Mouse (Mus musculus) gastrocnemius, postnatal 14 days (tissue): ENCODE measurements at regions not wholly inside any gene's neighbourhood (a gene's known extent, or its start where the extent isn't known, plus 50 kb on each side); places are given as distances from the start of the nearest gene placed in this dataset.

Experiments used
- DNase-seq: peaks from one replicate; pipeline ENCODE4 v3.0.0; 2021; ENCODE audit warnings: mixed read lengths
- intact Hi-C: fragments of 180-260 bp; cut with DNase I; formaldehyde crosslinking; loops from one replicate; pipeline ENCODE4 v1.15.1; 2025; ENCODE audit warnings: low total_unique reads

DNA sequence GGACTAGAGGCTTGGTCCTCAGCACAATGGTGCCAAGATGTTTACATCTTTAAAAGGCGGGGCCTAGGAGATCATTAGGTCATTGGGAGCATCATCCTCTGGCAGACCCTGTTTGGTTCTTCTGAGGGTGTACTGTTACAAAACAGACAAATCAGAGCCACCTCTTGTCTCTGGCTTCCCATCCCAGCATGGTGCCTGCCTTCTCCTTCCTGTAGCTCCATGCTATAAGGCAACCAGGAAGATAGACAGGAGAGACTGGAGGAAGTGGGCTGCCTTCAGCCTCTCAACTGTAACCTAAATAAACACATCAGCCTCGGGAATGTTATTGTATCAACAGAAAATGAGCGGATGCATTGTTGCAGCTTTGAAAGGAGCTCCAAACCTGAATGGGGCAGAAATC is 529.8 kb upstream of the Gm765 start:
- DNase-seq, result no peak
- intact Hi-C loops, result no loop called here

DNA sequence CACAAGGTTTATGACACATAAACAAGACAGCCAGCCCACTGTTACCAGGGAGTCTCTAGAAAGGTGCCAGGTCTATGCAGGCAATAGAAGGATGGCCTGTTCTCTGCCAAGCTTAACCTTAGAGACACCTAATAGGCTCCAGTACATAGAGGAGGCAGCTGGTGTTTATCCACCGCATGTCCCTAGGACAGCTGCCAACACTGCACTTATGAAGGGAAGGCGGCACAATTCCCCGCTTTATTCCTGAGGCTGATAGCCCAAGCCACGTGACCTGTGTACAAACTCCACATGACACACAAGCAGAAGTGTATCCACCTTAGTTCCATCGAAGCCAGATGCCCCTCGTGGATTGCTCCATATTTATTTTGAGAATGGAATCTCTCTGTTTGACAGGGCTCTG is 527.2 kb upstream of the Gm765 start:
- intact Hi-C loops, result no loop called here
- DNase-seq, result no peak

DNA sequence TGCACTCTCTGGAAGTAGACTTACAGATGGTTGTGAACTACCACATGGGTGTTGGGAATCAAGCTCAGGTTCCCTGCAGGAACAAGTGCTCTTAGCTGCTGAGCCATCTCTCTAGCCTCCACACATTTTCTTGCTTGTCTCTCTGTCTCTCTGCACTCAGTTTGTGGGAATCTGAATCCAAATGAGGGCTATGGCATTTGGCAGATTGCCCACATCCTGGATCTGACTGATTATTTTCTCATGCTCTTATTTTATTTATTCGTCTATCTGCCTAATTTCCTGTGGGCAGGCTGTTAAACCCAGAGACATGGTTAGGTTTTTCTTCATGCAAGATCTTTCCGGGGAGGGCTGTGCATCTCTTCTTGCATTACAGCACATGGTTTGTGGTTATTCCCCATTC is 521.8 kb upstream of the Gm765 start:
- intact Hi-C loops, result no loop called here
- no peak for DNase-seq

DNA sequence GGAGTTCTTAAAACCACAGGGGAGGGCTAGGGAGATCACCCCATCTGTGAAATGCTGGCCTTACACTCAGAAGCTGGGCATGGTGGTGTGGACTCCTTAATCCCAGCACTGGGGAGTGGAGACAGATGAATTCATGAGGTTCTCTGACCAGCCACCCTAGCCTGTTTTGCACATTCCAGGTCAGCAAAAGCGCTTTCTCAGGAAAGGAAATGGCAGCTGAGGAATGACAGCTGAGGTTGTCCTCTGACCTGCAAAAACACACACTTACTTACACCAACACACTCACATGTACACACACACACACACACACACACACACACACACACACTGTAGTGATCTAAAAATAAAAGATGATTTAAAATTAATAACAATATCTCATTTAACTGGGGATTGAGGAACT is 513.4 kb upstream of the Gm765 start:
- intact Hi-C loops, result no loop called here
- DNase-seq, result no peak

DNA sequence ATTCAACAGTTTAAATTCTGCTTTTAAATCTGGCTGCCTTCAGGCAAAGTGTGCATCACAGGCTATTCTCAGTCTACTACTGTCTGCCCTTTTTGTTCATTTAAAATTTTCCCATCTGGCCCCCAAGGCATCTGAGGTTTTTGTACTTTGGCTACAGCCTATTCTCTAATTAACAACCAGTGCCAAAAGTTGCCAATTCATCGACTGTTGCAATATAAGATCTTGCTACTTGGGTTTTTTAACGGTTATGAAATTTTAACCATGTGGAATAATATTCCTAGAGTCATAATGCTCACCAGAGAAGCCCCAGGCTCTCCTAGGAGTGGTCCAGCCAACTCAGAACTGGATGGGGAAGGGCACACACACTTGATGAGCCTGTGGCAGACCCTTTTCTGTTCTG is 508.4 kb upstream of the Gm765 start:
- intact Hi-C loops, result no loop called here

DNA sequence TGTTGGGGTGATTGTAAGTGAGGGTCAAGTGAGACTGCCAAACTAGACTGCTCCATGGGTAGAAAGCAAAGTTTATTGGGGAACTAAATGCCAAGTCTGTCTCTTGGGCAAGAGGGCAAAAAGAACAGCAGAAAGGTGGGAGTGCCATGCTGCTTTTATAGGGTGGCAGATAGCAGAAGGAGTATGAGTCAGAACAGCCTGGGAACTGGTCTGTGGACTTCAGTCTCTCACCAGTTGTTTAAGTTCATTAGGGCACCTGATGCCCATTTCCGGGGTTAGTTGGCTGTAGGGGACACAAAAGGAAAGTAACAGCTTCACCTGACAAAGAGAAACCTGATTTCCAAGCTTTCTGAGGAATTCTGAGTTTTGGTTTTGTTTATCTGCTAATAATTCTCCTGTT is 506.3 kb upstream of the Gm765 start:
- DNase-seq, result no peak
- intact Hi-C loops, result no loop called here

More for the DNA sequence above, 508.4 kb upstream of the Gm765 start:
- DNase-seq, result no peak

DNA sequence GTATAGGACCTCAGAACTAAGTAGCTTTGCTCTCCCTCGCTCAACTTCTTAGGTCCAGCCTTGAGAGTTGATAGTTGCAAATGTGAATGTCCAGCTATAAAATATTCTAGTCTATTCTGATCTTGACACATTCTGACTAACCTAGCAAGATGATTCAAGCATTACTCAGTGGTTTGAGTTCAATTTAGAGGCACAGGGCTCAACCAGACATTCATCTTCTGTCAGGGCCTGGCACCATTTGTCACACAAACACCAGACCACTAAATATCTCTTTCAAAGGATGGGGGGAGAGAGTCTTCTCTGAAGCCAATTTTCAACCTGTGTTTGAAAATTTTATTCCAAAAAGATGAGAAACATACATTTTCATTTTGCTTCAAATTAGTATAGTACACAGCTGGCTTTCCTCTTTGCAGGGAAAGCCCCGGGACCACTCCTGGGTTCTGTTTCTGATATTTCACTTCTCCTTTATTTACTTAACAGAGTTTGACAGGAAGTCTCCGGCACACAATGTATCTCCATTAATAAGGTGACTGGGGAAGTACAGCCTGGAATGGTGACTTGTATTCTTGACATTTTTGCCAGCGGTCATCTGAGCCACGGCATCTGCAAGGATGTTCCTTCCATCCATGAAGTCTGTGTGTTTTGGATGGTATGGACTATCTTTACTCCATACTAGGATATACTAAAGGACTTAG is 503.6 kb upstream of the Gm765 start:
- intact Hi-C loops, result no loop called here
- DNase-seq, result no peak

DNA sequence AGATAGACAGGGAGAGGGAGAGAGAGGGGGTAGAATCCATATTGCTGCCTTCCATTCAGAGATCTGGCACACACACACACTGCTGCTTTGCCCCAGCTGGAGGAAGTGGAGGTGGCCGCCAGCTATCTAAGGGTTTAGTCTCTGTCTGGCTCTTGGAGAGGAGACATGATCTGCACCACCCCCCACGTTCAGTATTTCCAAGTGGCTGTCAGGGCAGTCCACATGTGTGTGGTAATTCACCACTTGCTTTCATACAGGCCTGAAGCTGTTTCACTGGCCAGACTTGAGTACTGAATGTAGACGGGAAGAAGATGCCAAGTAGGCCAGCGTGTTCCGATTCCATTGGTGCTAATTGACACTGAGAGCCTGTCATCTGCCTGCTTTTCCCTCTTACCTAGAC is 501.0 kb upstream of the Gm765 start:
- intact Hi-C loops, result no loop called here
- DNase-seq, result peak; percentile 27

DNA sequence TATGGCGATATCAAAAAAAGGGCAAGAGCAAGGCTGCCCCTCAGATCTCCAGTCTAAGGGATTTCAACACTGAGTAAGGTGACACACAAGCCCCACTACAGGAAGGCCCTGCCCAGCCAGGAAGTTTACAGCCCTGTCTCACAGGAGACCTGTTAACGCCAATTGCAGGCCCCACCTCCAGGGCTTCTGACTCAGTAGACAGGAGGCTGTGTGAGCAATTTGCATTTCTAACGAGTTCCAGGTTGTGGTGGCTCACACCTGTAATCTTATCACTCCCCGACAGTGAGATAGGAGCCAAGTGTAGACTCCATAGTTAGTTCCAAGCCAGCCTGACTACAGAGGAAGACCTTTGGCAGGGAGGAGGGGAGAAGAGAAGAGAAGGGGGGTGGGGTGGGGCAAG is 500.4 kb upstream of the Gm765 start:
- no peak for DNase-seq
- intact Hi-C loops, result no loop called here

DNA sequence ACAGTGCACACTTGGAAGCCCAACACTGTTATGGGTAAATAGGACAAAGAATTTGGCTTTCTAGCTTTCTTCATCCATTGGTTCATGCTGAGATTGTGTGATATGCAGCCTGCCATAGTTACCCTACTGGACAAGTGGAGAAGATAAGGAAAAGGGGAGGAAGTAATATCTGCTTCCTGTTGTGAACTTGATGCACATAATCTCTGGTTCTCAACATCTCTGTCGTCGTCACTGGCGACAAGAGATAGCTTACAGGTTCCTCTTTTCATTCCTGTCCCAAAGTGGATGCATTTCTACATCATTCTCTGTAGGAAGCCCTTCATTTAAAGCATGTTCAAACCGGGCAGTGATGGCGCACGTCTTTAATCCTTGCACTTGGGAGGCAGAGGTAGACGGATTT is 491.4 kb upstream of the Gm765 start:
- intact Hi-C loops, result no loop called here
- DNase-seq, result no peak

DNA sequence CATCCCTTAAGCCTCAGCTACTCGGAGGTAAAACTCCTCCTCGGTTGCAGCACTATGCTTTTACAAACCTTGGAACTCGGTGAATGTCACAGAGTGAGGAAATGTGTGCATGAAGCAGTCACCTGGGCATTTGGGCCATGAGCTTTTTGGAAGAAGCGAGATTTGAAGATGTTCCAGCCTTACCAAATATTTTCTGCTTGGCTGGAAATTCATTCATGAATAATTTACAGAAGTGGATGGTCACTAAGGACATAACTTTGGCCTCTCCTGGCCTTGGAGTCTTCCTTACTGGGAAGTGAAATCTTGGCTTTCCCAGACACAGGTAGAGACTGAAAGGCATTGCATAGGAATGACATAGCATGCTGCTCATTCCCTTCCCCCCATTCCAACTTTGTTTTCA is 487.6 kb upstream of the Gm765 start:
- DNase-seq, result no peak
- intact Hi-C loops, result no loop called here

DNA sequence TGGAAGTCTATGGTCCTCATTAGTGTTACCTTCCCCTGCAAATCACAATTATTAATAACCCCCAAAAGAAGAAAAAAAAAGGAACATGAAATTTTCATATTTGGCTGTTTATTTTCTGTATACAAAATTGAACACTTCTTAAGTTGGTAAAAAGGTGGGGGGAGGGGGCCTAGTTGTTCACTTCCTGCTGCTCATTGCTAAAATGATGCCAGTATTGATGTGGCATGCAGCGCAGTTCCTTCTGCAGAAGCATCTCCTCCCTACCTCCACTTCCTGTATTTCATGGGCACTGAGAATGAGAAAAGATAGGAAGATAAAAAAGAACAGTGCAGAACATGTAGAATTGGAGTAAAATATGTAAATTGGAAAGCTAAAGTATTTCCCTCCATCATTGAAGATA is 465.5 kb upstream of the Gm765 start:
- DNase-seq, result no peak
- intact Hi-C loops, result no loop called here

DNA sequence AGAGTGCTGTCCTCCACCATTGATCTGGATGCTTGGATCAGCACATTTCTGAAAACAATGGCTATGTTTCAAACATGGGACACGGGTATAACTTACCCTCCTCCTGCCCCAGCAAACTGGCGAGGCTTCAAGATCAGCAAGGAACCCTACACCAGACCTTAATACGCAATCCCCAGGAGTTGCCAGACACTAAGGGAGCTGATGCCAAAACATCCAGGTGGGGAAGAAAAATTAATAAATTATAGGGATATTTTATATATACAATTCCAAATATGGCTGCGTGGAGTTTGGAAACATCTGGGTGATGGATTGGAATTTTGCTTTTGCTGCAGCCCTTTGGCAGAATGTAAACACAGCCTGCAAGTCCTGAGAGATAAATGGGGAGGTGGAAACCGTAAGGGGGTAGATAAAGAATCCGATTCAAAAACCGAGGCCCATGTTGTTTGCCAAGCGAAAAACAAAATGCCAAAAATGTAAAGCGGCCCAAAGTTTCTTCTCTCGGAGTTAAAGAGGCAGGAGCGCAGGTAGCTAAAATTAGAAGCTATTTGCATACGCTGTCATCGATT is 460.9 kb upstream of the Gm765 start:
- intact Hi-C loops, result no loop called here
- DNase-seq, result no peak

DNA sequence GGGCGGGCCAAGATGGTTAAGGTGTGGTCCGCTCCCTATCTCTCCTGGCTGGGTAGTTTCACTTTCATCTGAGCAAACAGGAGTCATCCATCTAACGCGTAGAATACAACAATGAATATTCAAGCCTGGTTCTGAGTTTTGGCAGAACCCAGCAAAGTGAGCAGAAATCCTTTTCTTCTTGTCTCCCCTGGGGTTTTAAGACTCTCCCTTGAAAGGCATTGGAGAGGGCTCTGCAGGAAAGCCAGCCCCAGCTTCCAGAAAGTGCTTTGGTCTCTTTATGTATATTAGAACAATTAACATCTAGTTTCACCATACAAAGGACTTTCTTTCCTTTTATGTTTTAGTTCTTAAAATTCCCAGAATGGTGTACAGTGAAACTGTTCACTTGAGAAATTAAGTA is 458.5 kb upstream of the Gm765 start:
- DNase-seq, result no peak
- intact Hi-C loops, result no loop called here

DNA sequence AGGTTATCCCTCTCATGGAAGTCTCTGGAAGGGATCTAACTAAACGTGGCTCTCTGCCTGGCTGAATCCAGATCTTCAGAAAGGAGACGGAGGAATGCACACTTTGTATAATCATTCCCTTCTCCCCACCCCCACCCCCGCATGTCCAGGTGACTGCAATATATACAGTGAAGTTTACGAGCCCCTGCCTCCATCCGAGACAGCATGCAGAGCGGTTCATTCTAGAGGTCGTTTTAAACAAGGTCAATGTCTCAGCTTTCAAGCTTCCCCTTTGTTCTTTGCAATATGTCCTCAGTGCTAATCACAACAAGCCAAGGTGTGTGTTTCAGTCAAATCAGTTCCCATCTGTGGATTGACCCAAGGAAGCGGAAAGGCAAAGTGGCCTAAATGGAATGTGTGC is 457.5 kb upstream of the Gm765 start:
- intact Hi-C loops, result no loop called here

DNA sequence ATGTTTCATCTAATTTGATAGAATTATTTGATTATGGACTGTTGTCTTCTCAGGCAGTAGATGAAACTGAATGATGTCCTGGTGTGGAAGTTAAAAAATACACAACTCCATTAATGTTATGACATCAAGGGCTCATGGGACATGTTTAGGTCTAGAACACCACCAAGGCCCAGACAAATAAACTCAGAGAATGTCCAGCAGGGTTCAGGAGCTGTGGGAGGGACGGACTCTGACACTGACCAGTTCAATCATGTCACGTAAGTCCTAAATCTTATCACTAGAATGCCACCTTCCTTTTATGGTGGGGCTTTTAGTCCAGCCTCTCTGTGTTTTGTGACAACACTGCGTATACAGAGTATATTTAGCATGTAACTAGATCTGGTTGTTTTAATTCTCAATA is 455.2 kb upstream of the Gm765 start:
- DNase-seq, result no peak
- intact Hi-C loops, result no loop called here

More for the DNA sequence above, 457.5 kb upstream of the Gm765 start:
- no peak for DNase-seq

DNA sequence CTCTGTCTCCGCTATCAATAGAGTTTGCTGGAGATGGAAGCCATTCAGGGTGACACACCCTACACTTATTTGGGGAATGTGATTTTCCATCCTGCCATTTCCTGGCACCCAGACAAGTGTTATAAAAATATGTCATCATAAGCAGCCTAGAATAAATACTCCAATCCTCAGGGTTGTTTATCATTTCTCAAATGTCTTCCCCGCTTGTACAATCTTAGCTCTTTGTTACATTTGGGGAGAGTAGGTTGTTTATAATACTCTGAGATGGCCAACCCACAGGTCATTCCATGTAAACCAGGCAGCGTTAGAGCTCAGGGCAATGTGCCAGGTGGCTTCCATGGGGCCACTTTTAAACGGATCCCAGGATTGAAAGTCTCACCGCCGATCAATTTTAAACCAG is 454.8 kb upstream of the Gm765 start:
- no peak for DNase-seq
- intact Hi-C loops, result no loop called here

DNA sequence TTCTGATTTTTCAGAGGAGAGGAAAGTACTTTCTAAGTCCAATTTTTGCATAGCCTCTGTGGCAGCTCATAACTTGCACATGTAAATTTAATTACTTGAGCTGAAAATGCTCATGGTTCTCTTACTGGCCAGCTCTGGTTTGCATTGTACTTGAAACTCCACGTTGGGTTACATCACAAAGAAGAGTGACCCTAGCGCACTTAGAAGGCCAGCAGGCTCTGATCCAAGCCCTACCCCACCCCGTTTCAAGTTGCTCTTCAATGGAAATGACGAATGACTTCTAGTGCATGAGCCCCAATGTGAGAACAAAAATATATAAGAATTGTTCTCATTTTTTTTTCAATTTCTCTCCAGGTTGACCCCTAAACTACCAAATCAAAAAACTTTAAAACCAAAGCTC is 454.1 kb upstream of the Gm765 start:
- intact Hi-C loops, result no loop called here
- no peak for DNase-seq

DNA sequence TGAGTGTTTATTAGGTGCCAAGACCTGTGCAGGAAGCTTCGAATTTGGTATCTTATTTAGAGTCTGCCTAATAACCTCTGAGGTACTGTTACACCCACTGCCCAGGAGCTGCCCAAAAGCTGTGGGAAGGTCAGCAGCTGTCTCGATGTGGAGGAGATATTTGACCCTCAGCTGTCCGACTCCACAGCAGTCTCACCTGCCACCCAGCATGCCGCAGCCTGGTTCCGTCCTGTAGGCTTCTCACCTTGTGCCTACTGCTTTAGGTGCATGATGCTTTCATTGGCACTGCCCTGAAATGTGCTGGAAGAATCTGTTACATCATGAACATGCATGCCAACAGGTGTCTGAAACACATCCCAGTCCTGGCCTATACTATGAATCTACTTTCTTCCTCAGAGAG is 444.9 kb upstream of the Gm765 start:
- intact Hi-C loops, result no loop called here
- DNase-seq, result no peak

DNA sequence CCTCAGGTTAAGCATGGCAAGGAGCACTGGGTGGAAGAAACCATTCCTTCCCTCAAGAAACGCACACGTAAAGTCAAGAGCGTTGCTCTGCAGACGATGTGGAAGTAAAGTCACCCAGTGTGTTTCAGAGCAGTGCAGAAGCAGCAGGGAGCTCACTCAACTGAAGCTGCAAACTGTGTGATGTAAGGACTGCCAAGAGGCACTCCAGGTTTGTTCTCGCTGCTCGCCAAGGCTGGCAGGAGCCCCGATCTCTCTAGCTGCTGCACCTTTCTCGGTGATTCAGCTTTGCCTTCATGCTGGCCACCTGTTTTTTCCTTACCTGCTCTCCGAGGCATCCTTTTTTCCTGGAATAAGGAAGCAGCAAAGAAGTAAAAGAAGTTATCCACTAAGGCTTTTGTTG is 439.5 kb upstream of the Gm765 start:
- intact Hi-C loops, result no loop called here
- DNase-seq, result peak; percentile 28

DNA sequence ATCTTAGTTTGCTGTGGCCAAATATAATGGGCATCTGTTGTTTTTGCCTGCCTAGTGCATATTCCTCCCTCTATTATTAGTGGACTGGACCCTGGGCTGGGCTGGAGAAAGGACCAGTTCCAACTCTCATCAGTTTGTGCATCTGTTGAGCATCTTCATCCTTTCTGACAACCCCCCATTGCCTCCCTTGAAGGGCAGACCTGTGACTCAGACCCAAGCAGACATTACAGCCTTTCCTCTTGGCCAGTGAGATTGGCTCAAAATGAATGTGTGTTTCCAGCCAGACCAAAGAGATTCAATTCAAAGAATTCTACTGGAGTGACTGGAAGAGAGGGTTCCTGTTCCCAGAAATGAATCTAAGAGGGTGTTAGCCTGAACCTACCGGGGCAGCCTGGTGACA is 433.2 kb upstream of the Gm765 start:
- intact Hi-C loops, result no loop called here

DNA sequence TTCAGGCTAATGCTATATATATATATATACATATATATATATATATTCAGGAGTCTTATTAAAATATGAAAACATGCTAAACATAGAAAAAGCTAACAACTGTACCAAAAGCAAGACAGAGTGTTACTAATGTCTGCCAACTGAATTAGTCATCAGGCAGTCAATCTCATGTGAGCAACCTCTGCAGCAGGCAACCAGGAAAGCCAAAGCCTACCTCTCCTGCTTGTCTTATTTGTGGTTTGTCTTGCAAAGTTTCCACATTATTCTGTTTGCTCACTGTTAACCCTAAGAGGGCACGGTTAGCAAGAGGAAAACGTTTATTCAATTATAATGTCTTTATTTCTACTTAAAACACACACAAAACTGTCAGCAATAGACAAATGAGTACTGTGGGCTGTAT is 427.4 kb upstream of the Gm765 start:
- DNase-seq, result no peak
- intact Hi-C loops, result no loop called here

More for the DNA sequence above, 433.2 kb upstream of the Gm765 start:
- no peak for DNase-seq
